Mouse (Mus musculus) lung, adult 2 months (tissue): ENCODE data around the gene Pgm1.

ENCODE experiments used
- CTCF ChIP-seq: fragments of 200-500 bp; IDR thresholded peaks from 2 replicates; pipeline ENCODE4 v1.5.1; 2011; ENCODE audit warnings: mild to moderate bottlenecking, low read length, control low read depth; ENCODE audit not compliant: insufficient read depth
- POLR2A ChIP-seq: fragments of 200-500 bp; IDR thresholded peaks from 2 replicates; pipeline ENCODE4 v1.6.1; 2011; ENCODE audit warnings: low read depth, mild to moderate bottlenecking, control low read depth, low read length, borderline replicate concordance; ENCODE audit errors: extremely low read depth

GRCm38 (mm10) chr4:100031270-100031669 is 102.1 kb downstream of the Pgm1 start:
- TF ChIP-seq CTCF (no peak), POLR2A (no peak)
